Mouse (Mus musculus) lung, embryonic 14.5 days (tissue): Measurements from ENCODE around the gene Adgrf4. TPM values are rescaled to one million over a fixed set of nuclear protein-coding genes. Genes with fewer than 3 reads are reported as not detected.

ENCODE experiments used
- ATAC-seq: fragments of 200-750 bp; cut with Nextera tagmentation; 2 replicates; pipeline ENCODE4 v1.8.0; 2017; ENCODE audit warnings: mild to moderate bottlenecking, moderate TSS enrichment, moderate library complexity; ENCODE audit not compliant: insufficient read depth
- DNase-seq: peaks from one replicate; pipeline ENCODE4 v3.0.0-alpha.2; 2015
- H3K27ac ChIP-seq: fragments of 300-500 bp; sonication (generic); 2 replicates; pipeline ENCODE4 v1.5.1; 2014; ENCODE audit warnings: low read depth, mild to moderate bottlenecking, moderate library complexity
- H3K27me3 ChIP-seq: fragments of 300-500 bp; sonication (generic); 2 replicates; pipeline ENCODE4 v1.6.1; 2014; ENCODE audit warnings: low read length, control low read depth; ENCODE audit not compliant: insufficient read depth
- H3K36me3 ChIP-seq: fragments of 300-500 bp; sonication (generic); 2 replicates; pipeline ENCODE4 v1.6.1; 2014; ENCODE audit warnings: control low read depth; ENCODE audit not compliant: insufficient read depth
- H3K4me1 ChIP-seq: fragments of 300-500 bp; sonication (generic); 2 replicates; pipeline ENCODE4 v1.6.1; 2014; ENCODE audit warnings: antibody characterized with exemption, control low read depth; ENCODE audit not compliant: insufficient read depth
- H3K4me2 ChIP-seq: fragments of 300-500 bp; sonication (generic); 2 replicates; pipeline ENCODE4 v1.6.1; 2014; ENCODE audit warnings: mild to moderate bottlenecking
- H3K4me3 ChIP-seq: fragments of 300-500 bp; sonication (generic); 2 replicates; pipeline ENCODE4 v1.5.1; 2014; ENCODE audit warnings: low read depth, low read length
- H3K9ac ChIP-seq: fragments of 300-500 bp; sonication (generic); 2 replicates; pipeline ENCODE4 v1.6.1; 2014
- H3K9me3 ChIP-seq: fragments of 300-500 bp; sonication (generic); 2 replicates; pipeline ENCODE4 v1.6.1; 2016; ENCODE audit warnings: low read depth, low read length, control low read depth
- CTCF ChIP-seq: IDR thresholded peaks from 2 replicates; pipeline ENCODE4 v1.5.1; 2016; ENCODE audit warnings: antibody characterized with exemption, low read depth
- WGBS: fragments of 180-500 bp; shearing (Covaris S2); extraction: QIAGEN DNeasy Blood & Tissue Kit; methylation state at CpG from one replicate; pipeline ENCODE4 v1.1.7; 2014; 5-methylcytosine and 5-hydroxymethylcytosine counted together
- polyA plus RNA-seq: library from polyadenylated mRNA; unstranded; fragments of >200 nt; fragmentation: Nextera tagmentation; extraction: Ambion mirVana; gene quantifications from 2 replicates; pipeline ENCODE4 v1.2.1, GENCODE M21; 2014

Adgrf4 gene
- polyA plus RNA-seq, 1 experiment from 2014 or later, result not detected

DNA sequence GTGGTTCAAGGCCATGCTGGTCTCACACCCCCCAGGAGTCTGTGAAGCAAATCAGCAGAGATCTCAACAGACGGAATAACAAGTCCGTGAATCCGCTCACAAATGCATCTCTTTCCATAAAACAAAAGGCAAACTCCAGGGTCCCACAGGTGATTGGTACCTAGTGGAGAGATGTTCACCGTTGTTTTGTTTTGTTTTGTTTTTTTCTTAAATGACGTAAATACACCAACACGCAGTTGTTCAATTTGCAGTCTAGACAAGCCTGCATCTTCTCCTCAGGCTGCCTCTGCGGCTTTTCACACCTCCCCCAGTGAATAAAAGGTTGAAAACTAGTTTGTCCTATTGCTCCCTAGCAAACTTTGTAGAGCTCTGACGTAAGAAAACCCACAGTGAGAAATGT, 80.8 kb downstream of the Adgrf4 start, which contains the start of gene Opn5:
TSS of gene Opn5 (minus strand) at position 101 of the 400 bp plus-strand sequence.
- no peak for ATAC-seq
- Histone ChIP-seq H3K9me3 (no peaks in the 10 kb centered on the region), H3K36me3 (no peaks in the 10 kb centered on the region), H3K4me1 (no peaks in the 10 kb centered on the region), H3K4me3 (no peak within 1 kb of the TSS), H3K27ac (no peak within 1 kb of the TSS), H3K27me3 (no peaks in the 10 kb centered on the region), H3K9ac (no peak within 1 kb of the TSS), H3K4me2 (no peak within 1 kb of the TSS)
- TF ChIP-seq CTCF, result no peak
- DNase-seq, result no peak
- 78% methylated on average over 8 of the region's 8 CpGs for WGBS

DNA sequence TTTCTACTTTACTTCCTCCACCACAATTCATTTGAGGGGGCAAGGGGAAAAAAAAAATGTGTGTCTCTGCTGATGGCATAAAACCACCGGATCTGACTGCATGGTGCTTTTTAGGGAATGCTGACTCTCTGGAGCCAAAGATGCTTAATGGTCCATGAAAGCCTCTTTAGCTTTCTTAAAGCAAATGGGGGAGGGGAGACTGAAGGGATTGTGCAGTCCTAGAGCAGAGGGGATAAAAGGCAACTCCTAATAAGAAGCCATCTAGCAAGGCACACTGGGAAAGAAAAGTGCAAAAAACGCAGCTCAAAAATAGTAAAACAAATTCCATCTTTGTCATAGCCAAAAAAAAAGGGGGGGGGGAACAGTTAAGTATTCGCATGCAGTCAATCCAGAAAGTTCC, 83.8 kb downstream of the Adgrf4 start:
- Histone ChIP-seq H3K4me1 (no peaks in the 10 kb centered on the region), H3K36me3 (no peaks in the 10 kb centered on the region), H3K27me3 (no peaks in the 10 kb centered on the region), H3K4me3 (no peak overlapping the region), H3K27ac (no peak overlapping the region), H3K9me3 (no peaks in the 10 kb centered on the region), H3K4me2 (no peak overlapping the region), H3K9ac (no peak overlapping the region)
- DNase-seq (no peak), ATAC-seq (no peak)
- WGBS, result 68% methylated on average over 3 of the region's 3 CpGs
- no peak for TF ChIP-seq CTCF

Other genes with a start within 250 kb of the Adgrf4 start
- not detected in 2 replicates for gene Opn5, start 80.9 kb downstream of the Adgrf4 start, polyA plus RNA-seq
- gene Adgrf2, start 49.9 kb upstream of the Adgrf4 start, polyA plus RNA-seq, result 0.05 and 0.11 TPM in 2 replicates
- gene Cd2ap, start 184.4 kb upstream of the Adgrf4 start, polyA plus RNA-seq, result 38.1 and 38.7 TPM in 2 replicates